Mouse (Mus musculus) hindbrain, embryonic 14.5 days (tissue): ENCODE results near the gene E130116L18Rik. TPM values are rescaled to one million over a fixed set of nuclear protein-coding genes. Genes with fewer than 3 reads are reported as not detected.

Experiments
- ATAC-seq: fragments of 200-750 bp; cut with Nextera tagmentation; 2 replicates; pipeline ENCODE4 v1.8.0; 2017; ENCODE audit warnings: moderate number of reproducible peaks, mild to moderate bottlenecking, moderate TSS enrichment, moderate library complexity; ENCODE audit not compliant: low FRiP score
- DNase-seq: peaks from one replicate; pipeline ENCODE4 v3.0.0-alpha.2; 2015; ENCODE audit warnings: low spot score
- H3K27ac ChIP-seq: fragments of 300-500 bp; sonication (generic); 2 replicates; pipeline ENCODE4 v1.5.1; 2014; ENCODE audit warnings: mild to moderate bottlenecking, moderate library complexity
- H3K27me3 ChIP-seq: fragments of 300-500 bp; sonication (generic); 2 replicates; pipeline ENCODE4 v1.6.1; 2014; ENCODE audit warnings: mild to moderate bottlenecking, low read length, mixed read lengths; ENCODE audit not compliant: control insufficient read depth, insufficient read depth
- H3K36me3 ChIP-seq: fragments of 300-500 bp; sonication (generic); replicated peaks from 2 replicates; pipeline ENCODE4 v1.6.1; 2014; ENCODE audit not compliant: control insufficient read depth, insufficient read depth
- H3K4me1 ChIP-seq: fragments of 300-500 bp; sonication (generic); replicated peaks from 2 replicates; pipeline ENCODE4 v1.6.1; 2014; ENCODE audit warnings: antibody characterized with exemption, low read length, mixed read lengths; ENCODE audit not compliant: control insufficient read depth, insufficient read depth
- H3K4me2 ChIP-seq: fragments of 300-500 bp; sonication (generic); replicated peaks from 2 replicates; pipeline ENCODE4 v1.6.1; 2014; ENCODE audit warnings: mild to moderate bottlenecking, moderate library complexity
- H3K4me3 ChIP-seq: fragments of 300-500 bp; sonication (generic); replicated peaks from 2 replicates; pipeline ENCODE4 v1.5.1; 2014; ENCODE audit warnings: mild to moderate bottlenecking, low read length
- H3K9ac ChIP-seq: fragments of 300-500 bp; sonication (generic); 2 replicates; pipeline ENCODE4 v1.6.1; 2014
- H3K9me3 ChIP-seq: fragments of 300-500 bp; sonication (generic); 2 replicates; pipeline ENCODE4 v1.6.1; 2016; ENCODE audit warnings: low read length; ENCODE audit not compliant: control insufficient read depth
- WGBS: fragments of 180-500 bp; shearing (Covaris S2); extraction: QIAGEN DNeasy Blood & Tissue Kit; methylation state at CpG from one replicate; pipeline ENCODE4 v1.1.7; 2014; 5-methylcytosine and 5-hydroxymethylcytosine counted together
- polyA plus RNA-seq: library from polyadenylated mRNA; unstranded; fragments of >200 nt; fragmentation: Nextera tagmentation; extraction: Ambion mirVana; gene quantifications from 2 replicates; pipeline ENCODE4 v1.2.1, GENCODE M21; 2014

Gene E130116L18Rik
- polyA plus RNA-seq = 1.7 TPM in 1 of 2 replicates, not detected in the other

DNA sequence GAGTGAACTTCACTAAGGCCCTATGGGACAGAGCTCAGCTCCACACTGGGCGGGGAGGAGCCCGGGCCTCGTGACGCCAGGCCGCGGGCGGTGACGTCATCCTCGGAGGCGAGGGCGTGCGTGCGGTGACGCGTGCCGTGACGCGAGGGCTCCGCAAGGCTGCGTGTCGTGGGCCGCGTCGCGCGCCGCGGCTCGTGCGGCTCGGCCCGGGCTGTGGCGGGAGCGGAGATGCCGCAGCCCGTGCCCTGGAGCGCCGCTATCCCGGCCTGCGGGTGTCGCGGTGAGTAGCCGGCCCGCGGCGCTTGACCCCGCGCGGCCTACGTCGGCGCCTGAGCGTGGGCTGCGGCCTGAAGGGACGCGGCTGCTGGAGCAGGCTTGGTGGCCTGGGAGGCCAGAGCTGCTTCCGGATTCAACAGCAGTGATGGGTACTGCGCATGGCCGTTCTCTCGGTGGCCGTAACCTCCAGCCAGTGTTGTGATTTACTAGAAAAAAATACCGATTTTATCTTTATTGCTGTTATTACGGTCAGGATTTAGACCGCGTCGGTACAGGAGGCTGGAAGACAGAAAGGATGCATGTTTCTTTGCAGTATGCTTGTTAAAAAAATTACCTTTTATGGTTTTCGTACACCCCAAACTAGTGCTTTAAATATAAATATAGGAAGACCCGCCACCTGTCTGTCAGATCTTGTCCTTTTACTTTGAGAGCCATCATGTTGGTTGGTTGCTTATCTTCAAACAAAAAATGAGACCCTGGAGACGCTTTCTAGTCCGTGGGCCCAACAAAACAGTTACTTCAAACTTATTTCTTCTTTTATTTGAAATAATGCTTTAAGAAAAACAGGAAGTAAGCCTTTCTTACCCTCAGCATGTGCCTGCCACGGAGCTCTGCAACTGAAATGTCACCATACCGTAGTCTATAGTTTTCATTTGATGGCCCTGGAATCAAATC, at the start of gene E130116L18Rik:
TSS of gene E130116L18Rik (minus strand) at position 402 of the 951 bp plus-strand sequence.
- Histone ChIP-seq H3K9me3 (no peaks in the 10 kb centered on the region), H3K27ac (peak within 1 kb of the TSS; percentile 89), H3K4me1 (peaks cover 11% of the 10 kb centered on the region), H3K27me3 (no peaks in the 10 kb centered on the region), H3K4me2 (peak within 1 kb of the TSS; percentile 65), H3K4me3 (peak within 1 kb of the TSS; percentile 61), H3K9ac (peak within 1 kb of the TSS; percentile 77), H3K36me3 (no peaks in the 10 kb centered on the region)
- DNase-seq = peak; percentile 94
- ATAC-seq = peak; percentile 97
- WGBS = 5% methylated on average over 72 of the region's 72 CpGs

GRCm38 (mm10) chr5:25268258-25268888, 45.4 kb upstream of the E130116L18Rik start:
- no peak overlapping the region for H3K4me3 ChIP-seq
- H3K4me2 ChIP-seq = no peak overlapping the region
- ATAC-seq (no peak), DNase-seq (no peak)
- H3K36me3 ChIP-seq = peaks cover 90% of the 10 kb centered on the region
- H3K4me1 ChIP-seq = no peaks in the 10 kb centered on the region
- no peaks in the 10 kb centered on the region for H3K9me3 ChIP-seq
- WGBS = 96% methylated on average over 4 of the region's 4 CpGs
- H3K9ac ChIP-seq = no peak overlapping the region
- H3K27ac ChIP-seq = no peak overlapping the region
- H3K27me3 ChIP-seq = no peaks in the 10 kb centered on the region

- Histone ChIP-seq H3K4me2 (no peak overlapping the region), H3K9ac (no peak overlapping the region), H3K27ac (no peak overlapping the region), H3K36me3 (peaks cover 94% of the 10 kb centered on the region), H3K4me3 (no peak overlapping the region), H3K27me3 (no peaks in the 10 kb centered on the region), H3K9me3 (no peaks in the 10 kb centered on the region), H3K4me1 (no peaks in the 10 kb centered on the region)
- 87% methylated on average over 7 of the region's 7 CpGs for WGBS
- ATAC-seq = no peak
- DNase-seq = no peak
Measured at GRCm38 (mm10) chr5:25262266-25262665, 39.3 kb upstream of the E130116L18Rik start.

DNA sequence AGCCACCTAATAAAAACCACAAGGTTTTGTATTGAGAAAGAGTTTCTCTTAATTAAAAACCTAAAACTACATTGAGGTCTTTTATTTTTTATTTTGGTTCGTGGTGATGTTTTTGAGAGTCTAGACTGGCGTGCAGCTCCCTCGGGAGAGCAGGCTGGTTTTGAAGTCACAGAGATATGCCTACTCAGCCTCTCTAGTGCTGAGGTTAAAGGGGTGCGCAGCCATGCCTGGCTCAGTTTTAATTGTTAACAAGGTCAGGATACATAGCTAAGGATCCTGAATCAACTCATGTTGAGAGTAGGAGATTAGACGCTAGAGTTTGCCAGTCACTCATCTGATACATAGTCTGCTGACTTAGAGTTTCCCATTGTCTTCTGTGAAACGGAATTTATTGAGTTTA, 38.5 kb upstream of the E130116L18Rik start:
- Histone ChIP-seq H3K4me3 (no peak overlapping the region), H3K27ac (no peak overlapping the region), H3K9me3 (no peaks in the 10 kb centered on the region), H3K36me3 (peaks cover 94% of the 10 kb centered on the region), H3K4me1 (no peaks in the 10 kb centered on the region), H3K27me3 (no peaks in the 10 kb centered on the region), H3K9ac (no peak overlapping the region), H3K4me2 (no peak overlapping the region)
- DNase-seq = no peak
- 85% methylated on average over 6 of the region's 6 CpGs for WGBS
- no peak for ATAC-seq

- H3K9ac ChIP-seq = no peak overlapping the region
- H3K9me3 ChIP-seq = no peaks in the 10 kb centered on the region
- DNase-seq (no peak), ATAC-seq (no peak)
- H3K4me1 ChIP-seq = no peaks in the 10 kb centered on the region
- 92% methylated on average over 2 of the region's 2 CpGs for WGBS
- H3K36me3 ChIP-seq = peaks cover 98% of the 10 kb centered on the region
- no peaks in the 10 kb centered on the region for H3K27me3 ChIP-seq
- H3K4me2 ChIP-seq = no peak overlapping the region
- H3K27ac ChIP-seq = no peak overlapping the region
- H3K4me3 ChIP-seq = no peak overlapping the region
Measured at GRCm38 (mm10) chr5:25256686-25257085, 33.7 kb upstream of the E130116L18Rik start.

GRCm38 (mm10) chr5:25254491-25254890, 31.5 kb upstream of the E130116L18Rik start:
- 94% methylated on average over 4 of the region's 4 CpGs for WGBS
- no peak overlapping the region for H3K4me3 ChIP-seq
- H3K27me3 ChIP-seq = no peaks in the 10 kb centered on the region
- ATAC-seq = no peak
- H3K4me2 ChIP-seq = no peak overlapping the region
- H3K9me3 ChIP-seq = no peaks in the 10 kb centered on the region
- no peaks in the 10 kb centered on the region for H3K4me1 ChIP-seq
- H3K36me3 ChIP-seq = peaks cover 100% of the 10 kb centered on the region
- H3K27ac ChIP-seq = no peak overlapping the region
- no peak overlapping the region for H3K9ac ChIP-seq
- DNase-seq = no peak

DNA sequence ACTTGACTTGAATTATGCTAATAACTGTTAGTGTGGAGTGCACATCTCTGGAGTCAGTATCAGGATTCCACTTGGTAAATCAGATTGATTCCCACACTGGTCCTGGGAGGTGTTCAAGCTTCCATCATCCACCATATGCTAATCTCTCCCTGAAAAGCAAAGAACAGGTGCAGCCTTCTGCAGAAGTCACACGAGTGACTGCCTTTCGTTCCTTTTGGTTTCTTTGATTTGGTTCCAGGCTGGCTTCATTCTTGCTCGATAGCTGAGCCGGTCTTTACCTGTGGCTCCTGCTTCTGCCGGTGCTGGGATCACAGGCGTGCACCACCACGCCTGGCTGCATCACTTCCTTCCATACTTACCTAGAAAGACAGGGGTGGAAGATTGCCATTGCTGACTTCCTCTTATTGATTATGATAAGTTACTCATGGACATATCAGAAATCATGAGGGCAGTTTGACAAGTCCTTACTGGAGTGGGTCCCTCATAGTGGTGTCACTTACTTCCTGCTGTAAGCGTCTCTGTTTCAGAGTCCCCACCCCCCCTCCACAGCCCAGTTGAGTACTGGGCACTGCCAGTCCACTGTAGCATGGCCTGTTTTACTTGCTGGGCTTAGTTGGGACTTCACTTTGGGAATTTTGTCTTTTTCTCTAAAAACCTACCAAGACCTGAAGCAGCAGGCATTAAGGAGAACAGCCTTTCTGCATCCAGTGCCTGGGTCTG, 30.0 kb upstream of the E130116L18Rik start:
- no peak for ATAC-seq
- no peaks in the 10 kb centered on the region for H3K27me3 ChIP-seq
- no peak overlapping the region for H3K4me2 ChIP-seq
- H3K9me3 ChIP-seq = no peaks in the 10 kb centered on the region
- H3K36me3 ChIP-seq = peaks cover 92% of the 10 kb centered on the region
- no peaks in the 10 kb centered on the region for H3K4me1 ChIP-seq
- H3K4me3 ChIP-seq = no peak overlapping the region
- WGBS = 96% methylated on average over 8 of the region's 8 CpGs
- H3K27ac ChIP-seq = no peak overlapping the region
- no peak for DNase-seq
- no peak overlapping the region for H3K9ac ChIP-seq

GRCm38 (mm10) chr5:25252423-25252822, 29.5 kb upstream of the E130116L18Rik start:
- 89% methylated on average over 2 of the region's 2 CpGs for WGBS
- DNase-seq (no peak), ATAC-seq (no peak)
- no peaks in the 10 kb centered on the region for H3K27me3 ChIP-seq
- H3K27ac ChIP-seq = no peak overlapping the region
- no peaks in the 10 kb centered on the region for H3K4me1 ChIP-seq
- no peaks in the 10 kb centered on the region for H3K9me3 ChIP-seq
- H3K4me2 ChIP-seq = no peak overlapping the region
- H3K36me3 ChIP-seq = peaks cover 86% of the 10 kb centered on the region
- H3K9ac ChIP-seq = no peak overlapping the region
- H3K4me3 ChIP-seq = no peak overlapping the region

GRCm38 (mm10) chr5:25247036-25247435, 24.1 kb upstream of the E130116L18Rik start:
- no peak overlapping the region for H3K4me2 ChIP-seq
- H3K36me3 ChIP-seq = peaks cover 32% of the 10 kb centered on the region
- H3K9me3 ChIP-seq = no peaks in the 10 kb centered on the region
- H3K27ac ChIP-seq = no peak overlapping the region
- WGBS = 87% methylated on average over 3 of the region's 3 CpGs
- no peak for ATAC-seq
- no peaks in the 10 kb centered on the region for H3K4me1 ChIP-seq
- H3K4me3 ChIP-seq = no peak overlapping the region
- no peaks in the 10 kb centered on the region for H3K27me3 ChIP-seq
- DNase-seq = no peak
- H3K9ac ChIP-seq = no peak overlapping the region
